Comparison of ENCODE assay signal across 11 mouse cellular contexts in the genomic region with DNA sequence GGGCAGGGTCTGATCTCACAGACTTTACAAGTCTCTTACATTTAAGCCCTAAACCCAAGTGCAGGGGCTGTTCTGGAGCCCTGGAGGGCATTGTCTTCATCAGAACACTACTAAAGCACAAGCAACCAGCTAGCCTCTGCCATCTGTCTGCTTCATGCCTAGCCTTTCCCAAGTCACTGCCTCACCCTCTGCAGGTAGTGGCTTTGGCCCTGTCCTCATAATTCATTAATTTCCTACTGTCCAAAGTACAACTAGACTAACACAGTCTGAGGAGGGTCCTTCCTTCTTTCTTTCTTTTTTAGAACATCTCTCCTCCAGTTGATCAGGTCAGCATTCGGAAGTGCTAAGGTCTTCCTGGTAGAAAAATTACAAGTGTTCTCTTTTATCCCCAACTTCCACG. TPM values are rescaled to one million over a fixed set of nuclear protein-coding genes. Genes with fewer than 3 reads are reported as not detected.
A peak's percentile ranks its signal among the peaks of the same experiment; 100 is the strongest.
DNase-seq lines count a peak whose midpoint lies in the region; ATAC-seq and TF ChIP-seq lines count a peak whose summit lies in the region.
"Had no signal": no experiment of that assay in that cellular context is flagged by ENCODE, and none has a peak within 500 bp of the region (broad histone marks: within the 10 kb centered on the region; RNA-seq: fewer than 3 reads in every experiment).

No protein-coding gene starts in this region.

- no peak for ATAC-seq in heart, embryonic 12.5 days (ENCODE audit: insufficient number of reproducible peaks, low FRiP score)
- no peak for ATAC-seq in lung, embryonic 16.5 days (ENCODE audit: low read depth)
- ATAC-seq in kidney, embryonic 16.5 days (ENCODE audit: low FRiP score, low TSS enrichment), result no peak
- no peak for ATAC-seq in neural tube, embryonic 15.5 days (ENCODE audit: low FRiP score)
- ATAC-seq: forebrain, embryonic 13.5 days had no signal

- H3K36me3 ChIP-seq in heart, embryonic 12.5 days, result no peaks in the 10 kb centered on the region
- H3K36me3 ChIP-seq in heart, adult 2 months (ENCODE audit: control insufficient read depth, insufficient read depth, low read length), result no peaks in the 10 kb centered on the region
- no peaks in the 10 kb centered on the region for H3K36me3 ChIP-seq in lung, embryonic 16.5 days (ENCODE audit: control insufficient read depth, insufficient read depth, low read length)
- H3K36me3 ChIP-seq in kidney, embryonic 16.5 days (ENCODE audit: insufficient read depth, low read length), result no peaks in the 10 kb centered on the region
- H3K36me3 ChIP-seq in neural tube, embryonic 15.5 days, result no peaks in the 10 kb centered on the region

- no peak overlapping the region for H3K9ac ChIP-seq in heart, embryonic 12.5 days
- H3K9ac ChIP-seq in heart, adult 2 months (ENCODE audit: low read depth, low read length), result no peak overlapping the region
- H3K9ac ChIP-seq in lung, embryonic 16.5 days (ENCODE audit: low read length), result no peak overlapping the region
- H3K9ac ChIP-seq in kidney, embryonic 16.5 days (replicated peaks; ENCODE audit: low read length), result no peak overlapping the region
- no peak overlapping the region for H3K9ac ChIP-seq in neural tube, embryonic 15.5 days (replicated peaks)

- H3K27me3 ChIP-seq in heart, embryonic 12.5 days (replicated peaks), result peaks cover 33% of the 10 kb centered on the region
- H3K27me3 ChIP-seq in heart, adult 2 months (ENCODE audit: control insufficient read depth, insufficient read depth, low read length), result no peaks in the 10 kb centered on the region
- H3K27me3 ChIP-seq in lung, embryonic 16.5 days (ENCODE audit: control insufficient read depth, insufficient read depth, low read depth, low read length), result no peaks in the 10 kb centered on the region; the same call in 1 of the 2 replicates
- H3K27me3 ChIP-seq in kidney, embryonic 16.5 days (ENCODE audit: insufficient read depth, low read length), result no peaks in the 10 kb centered on the region
- H3K27me3 ChIP-seq in neural tube, embryonic 15.5 days (replicated peaks), result peaks cover 14% of the 10 kb centered on the region

- no peak for TF ChIP-seq CTCF in heart, adult 2 months (IDR thresholded peaks at IDR 0.05)

- no peak overlapping the region for H3K27ac ChIP-seq in heart, embryonic 12.5 days (ENCODE audit: poor library complexity, severe bottlenecking)
- no peak overlapping the region; the same call in 1 of the 2 replicates for H3K27ac ChIP-seq in heart, adult 2 months
- H3K27ac ChIP-seq in lung, embryonic 16.5 days (ENCODE audit: low read length), result no peak overlapping the region
- peak overlapping the region; percentile 19; the same call in 1 of the 2 replicates for H3K27ac ChIP-seq in kidney, embryonic 16.5 days (ENCODE audit: low read length)
- no peak overlapping the region for H3K27ac ChIP-seq in neural tube, embryonic 15.5 days (replicated peaks)
- H3K27ac ChIP-seq: forebrain, embryonic 13.5 days had no signal

- 82% methylated on average over 2 of the region's 2 CpGs for WGBS in heart, embryonic 12.5 days
- 67% methylated on average over 2 of the region's 2 CpGs for WGBS in heart, adult 2 months
- WGBS in lung, embryonic 16.5 days, result 73% methylated on average over 2 of the region's 2 CpGs
- 65% methylated on average over 2 of the region's 2 CpGs for WGBS in kidney, embryonic 16.5 days
- WGBS in neural tube, embryonic 15.5 days, result 87% methylated on average over 2 of the region's 2 CpGs

- TF ChIP-seq EP300 in heart, adult 2 months (IDR thresholded peaks at IDR 0.05; ENCODE audit: insufficient read depth, low read depth, low read length), result no peak

- DNase-seq in heart, adult 2 months, result no peak
- DNase-seq in lung, adult 18-20 months, result no peak
- DNase-seq in cerebellum, adult 8-10 months, result no peak
- no peak for DNase-seq in left cerebral cortex, adult 9 months (ENCODE audit: low spot score in 2 of 2)
- DNase-seq: liver had no signal

- peaks cover 3% of the 10 kb centered on the region for H3K79me2 ChIP-seq in heart, adult 2 months (replicated peaks; ENCODE audit: control insufficient read depth, insufficient read depth, low read length)

- no peaks in the 10 kb centered on the region for H3K9me3 ChIP-seq in heart, embryonic 12.5 days (replicated peaks)
- no peaks in the 10 kb centered on the region for H3K9me3 ChIP-seq in lung, embryonic 16.5 days (ENCODE audit: control insufficient read depth, low read length)
- H3K9me3 ChIP-seq in kidney, embryonic 16.5 days (ENCODE audit: low read length), result no peaks in the 10 kb centered on the region
- H3K9me3 ChIP-seq in neural tube, embryonic 15.5 days (replicated peaks), result no peaks in the 10 kb centered on the region
- H3K9me3 ChIP-seq: forebrain, embryonic 13.5 days had no signal

- H3K4me3 ChIP-seq in heart, embryonic 12.5 days, result no peak overlapping the region
- no peak overlapping the region for H3K4me3 ChIP-seq in heart, adult 2 months
- H3K4me3 ChIP-seq in lung, embryonic 16.5 days (ENCODE audit: low read length), result peak overlapping the region; percentile 65
- peak overlapping the region; percentile 63 for H3K4me3 ChIP-seq in kidney, embryonic 16.5 days (ENCODE audit: low read length)
- peak overlapping the region; percentile 51; the same call in 1 of the 2 replicates for H3K4me3 ChIP-seq in neural tube, embryonic 15.5 days (replicated peaks)

- intact Hi-C loops in heart, adult 2 months (cut with DNase I), result no loop called here

- no peak for TF ChIP-seq POLR2A in heart, adult 2 months (IDR thresholded peaks at IDR 0.05; ENCODE audit: insufficient read depth, low read depth, low read length)

- H3K4me1 ChIP-seq in heart, embryonic 12.5 days (replicated peaks), result peaks cover 11% of the 10 kb centered on the region
- H3K4me1 ChIP-seq in heart, adult 2 months (ENCODE audit: control insufficient read depth, insufficient read depth, low read length), result peaks cover 15% of the 10 kb centered on the region
- peaks cover 14% of the 10 kb centered on the region for H3K4me1 ChIP-seq in lung, embryonic 16.5 days (replicated peaks; ENCODE audit: control insufficient read depth, insufficient read depth, low read length)
- peaks cover 30% of the 10 kb centered on the region for H3K4me1 ChIP-seq in kidney, embryonic 16.5 days (ENCODE audit: insufficient read depth, low read length)
- H3K4me1 ChIP-seq in neural tube, embryonic 15.5 days, result peaks cover 38% of the 10 kb centered on the region

- peak overlapping the region; percentile 97; the same call in 1 of the 2 replicates for H3K4me2 ChIP-seq in heart, embryonic 12.5 days
- peak overlapping the region; percentile 90 for H3K4me2 ChIP-seq in lung, embryonic 16.5 days (ENCODE audit: low read depth, low read length)
- H3K4me2 ChIP-seq in kidney, embryonic 16.5 days (replicated peaks; ENCODE audit: low read depth, low read length), result peak overlapping the region; percentile 94
- H3K4me2 ChIP-seq in neural tube, embryonic 15.5 days, result peak overlapping the region; percentile 98

RNA-seq across cellular contexts. Expression of a gene that starts 2.6 kb away (rescaled TPM):
- polyA plus RNA-seq in heart, embryonic 12.5 days (2016; fragmentation: Nextera tagmentation; extraction: Ambion mirVana), result 11.1 and 11.5 TPM in 2 replicates
- 10 to 100 TPM; 11.4 to 13.6 TPM for total RNA-seq in heart, adult 2 months (2021)
- 12.1 and 16.6 TPM in 2 replicates for polyA plus RNA-seq in heart, adult 2 months (2012; rRNA removed)
- polyA plus RNA-seq in lung, embryonic 16.5 days (2015; fragmentation: Nextera tagmentation; extraction: Ambion mirVana), result 48.0 and 56.5 TPM in 2 replicates
- polyA plus RNA-seq in kidney, embryonic 16.5 days (2015; fragmentation: Nextera tagmentation; extraction: Ambion mirVana), result 41.9 and 46.4 TPM in 2 replicates
- 16.5 and 21.3 TPM in 2 replicates for polyA plus RNA-seq in neural tube, embryonic 15.5 days (2015; fragmentation: Nextera tagmentation; extraction: Ambion mirVana)
- total RNA-seq: monocyte, adult 5-6 weeks had no signal

Comparison
In these comparisons a context has a peak if more than half of its experiments do, and no peak if none do; other contexts are left out.
1. H3K4me3 ChIP-seq: peak in lung, embryonic 16.5 days (single experiment), kidney, embryonic 16.5 days (single experiment) and neural tube, embryonic 15.5 days (single experiment); none in heart, embryonic 12.5 days (single experiment) and heart, adult 2 months (single experiment).
2. Peak in every context shown above with its lines, with median percentiles within 50 percentile points of each other: H3K4me2 ChIP-seq.